Mouse (Mus musculus): Measurements from ENCODE around the gene 1700009N14Rik.

1700009N14Rik gene

DNA sequence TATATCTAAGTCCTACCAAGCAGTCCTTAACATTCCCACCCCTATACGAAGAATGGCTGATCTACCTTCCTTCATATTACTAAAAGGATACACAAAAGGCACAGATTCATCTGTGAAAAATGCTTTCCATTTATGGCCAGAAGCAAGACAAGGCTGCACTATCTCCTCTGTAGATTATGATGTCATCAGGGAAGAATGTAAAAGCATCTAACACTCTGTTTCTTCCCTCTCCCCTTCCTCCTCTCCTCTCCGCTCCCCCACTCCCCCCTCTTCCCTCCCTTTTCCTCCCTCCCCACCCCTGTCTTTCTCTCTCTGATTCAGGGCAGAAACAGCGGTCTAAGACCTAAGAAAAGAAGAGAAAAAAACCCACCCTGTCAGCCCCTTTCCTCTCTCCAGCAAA, at the start of gene 1700009N14Rik:
1700009N14Rik (plus strand) TSS at position 227 of the 400 bp plus-strand sequence.
- no peak for DNase-seq (ENCODE audit: low read depth, low spot score)

DNA sequence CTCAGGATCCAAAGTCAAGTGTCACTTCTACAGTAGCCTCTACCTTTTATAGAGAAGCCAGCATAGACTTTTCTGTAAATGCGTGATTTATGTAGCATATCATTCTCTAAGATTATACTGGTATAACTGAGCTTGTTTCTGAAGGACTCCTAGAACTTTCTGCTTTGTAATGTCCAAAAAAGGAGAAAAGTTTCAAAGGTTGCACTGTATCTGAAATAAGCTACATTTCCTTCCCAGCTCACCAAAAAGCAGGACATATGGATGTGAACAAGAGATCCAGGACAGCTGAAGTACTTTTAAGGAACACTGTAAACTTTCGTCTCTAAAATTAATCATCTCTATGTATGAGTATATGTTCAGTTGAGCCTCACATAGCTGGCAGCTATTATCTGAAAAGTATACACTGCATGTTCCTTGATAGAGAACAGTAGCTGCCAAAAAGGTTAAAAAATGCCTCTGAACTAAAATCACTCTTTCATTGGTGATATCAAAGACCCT, 12.2 kb upstream of the 1700009N14Rik start:
- no peak for DNase-seq (ENCODE audit: low read depth, low spot score)

DNA sequence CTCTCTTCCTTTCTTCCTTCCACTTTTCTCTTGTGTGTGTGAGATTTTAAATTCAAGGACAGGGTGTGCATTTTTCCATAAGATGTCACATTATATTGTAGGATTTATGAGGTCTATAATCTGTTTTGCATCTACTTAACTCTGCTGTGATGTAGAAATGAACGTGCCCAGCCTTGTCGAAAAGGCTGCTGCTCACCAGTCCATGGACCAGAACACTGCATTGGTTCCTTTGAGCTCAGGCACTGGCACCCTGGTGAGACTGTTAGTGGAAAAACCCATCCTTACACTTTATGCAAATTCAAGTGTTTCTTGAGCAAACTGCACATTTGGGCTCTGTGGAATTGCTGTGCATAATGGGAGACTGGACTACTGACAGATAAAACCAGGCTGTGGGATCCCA, 24.2 kb downstream of the 1700009N14Rik start:
- DNase-seq (ENCODE audit: low read depth, low spot score), result no peak

GRCm38 (mm10) chr4:39486393-39486792, 36.3 kb downstream of the 1700009N14Rik start:
- no peak for DNase-seq (ENCODE audit: low read depth, low spot score)

- DNase-seq (ENCODE audit: low read depth, low spot score), result no peak
Observed at GRCm38 (mm10) chr4:39493596-39493995, 43.5 kb downstream of the 1700009N14Rik start.

- no peak for DNase-seq (ENCODE audit: low read depth, low spot score)
Observed at GRCm38 (mm10) chr4:39495875-39496274, 45.8 kb downstream of the 1700009N14Rik start.

All from skeletal muscle tissue, adult 2 months (tissue).